Mouse (Mus musculus) bone marrow, adult 2 months (tissue): ENCODE results near the gene Tmem237. TPM values are rescaled to one million over a fixed set of nuclear protein-coding genes. Genes with fewer than 3 reads are reported as not detected.

Experiments used
- H3K27ac ChIP-seq: fragments of 200-500 bp; 2 replicates; pipeline ENCODE4 v1.5.1; 2012; ENCODE audit warnings: low read depth, mild to moderate bottlenecking, control low read depth, inconsistent platforms, low read length; ENCODE audit not compliant: control insufficient read depth, poor library complexity, insufficient read depth
- H3K4me1 ChIP-seq: fragments of 200-500 bp; 2 replicates; pipeline ENCODE4 v1.6.1; 2011; ENCODE audit warnings: low read length; ENCODE audit not compliant: control insufficient read depth, insufficient read depth
- H3K4me3 ChIP-seq: fragments of 200-500 bp; replicated peaks from 2 replicates; pipeline ENCODE3; 2011; ENCODE audit warnings: mild to moderate bottlenecking, low read depth, low read length, control low read depth; ENCODE audit not compliant: control insufficient read depth
- CTCF ChIP-seq: fragments of 200-500 bp; IDR thresholded peaks from 2 replicates; pipeline ENCODE4 v1.5.1; 2011; ENCODE audit warnings: low read length, control low read depth; ENCODE audit not compliant: control insufficient read depth, insufficient read depth
- POLR2A ChIP-seq: fragments of 200-500 bp; IDR thresholded peaks from 2 replicates; pipeline ENCODE4 v1.6.1; 2011; ENCODE audit warnings: low read depth, mild to moderate bottlenecking, control low read depth, low read length, borderline replicate concordance; ENCODE audit not compliant: control insufficient read depth
- WGBS: fragments of 180-500 bp; shearing (Covaris S2); methylation state at CpG from one replicate; pipeline ENCODE4 v1.1.7; 2018; 5-methylcytosine and 5-hydroxymethylcytosine counted together
- polyA plus RNA-seq: library from polyadenylated mRNA; stranded (reverse); fragments of >200 nt; gene quantifications from 2 replicates; pipeline ENCODE4 v1.2.4, GENCODE M21; 2011; ENCODE audit warnings: low replicate concordance; ENCODE audit not compliant: missing spikeins, insufficient read depth, insufficient read length

Tmem237 gene
- polyA plus RNA-seq, result 2.3 TPM in 1 of 2 replicates, not detected in the other

GRCm38 (mm10) chr1:59119720-59120457 is at the start of gene Tmem237:
Tmem237 (minus strand) TSS chr1:59120408.
- under 1% methylated on average over 74 of the region's 74 CpGs for WGBS
- Histone ChIP-seq H3K4me3 (peak within 1 kb of the TSS; percentile 91), H3K4me1 (no peaks in the 10 kb centered on the region), H3K27ac (peak within 1 kb of the TSS; percentile 34; the same call in 1 of the 2 replicates)
- peak; percentile 45; the same call in 1 of the 2 replicates for TF ChIP-seq POLR2A
- TF ChIP-seq CTCF, result no peak

- no peak overlapping the region for H3K4me3 ChIP-seq
- H3K4me1 ChIP-seq, result peaks cover 2% of the 10 kb centered on the region; the same call in 1 of the 2 replicates
- TF ChIP-seq CTCF, result no peak
- no peak for TF ChIP-seq POLR2A
- no peak overlapping the region for H3K27ac ChIP-seq
- 67% methylated on average over 6 of the region's 6 CpGs for WGBS
Measured at GRCm38 (mm10) chr1:59169586-59169985, 49.4 kb upstream of the Tmem237 start.

- H3K4me3 ChIP-seq, result no peak overlapping the region
- WGBS, result 87% methylated on average over 2 of the region's 2 CpGs
- peaks cover 2% of the 10 kb centered on the region; the same call in 1 of the 2 replicates for H3K4me1 ChIP-seq
- H3K27ac ChIP-seq, result no peak overlapping the region
- TF ChIP-seq POLR2A, result no peak
- TF ChIP-seq CTCF, result no peak
Measured at GRCm38 (mm10) chr1:59168556-59168955, 48.3 kb upstream of the Tmem237 start.

GRCm38 (mm10) chr1:59167654-59168425 is 47.6 kb upstream of the Tmem237 start:
- no peak overlapping the region for H3K4me3 ChIP-seq
- TF ChIP-seq CTCF, result no peak
- TF ChIP-seq POLR2A, result no peak
- 82% methylated on average over 4 of the region's 4 CpGs for WGBS
- H3K27ac ChIP-seq, result no peak overlapping the region
- H3K4me1 ChIP-seq, result peaks cover 2% of the 10 kb centered on the region; the same call in 1 of the 2 replicates

- Histone ChIP-seq H3K27ac (no peak overlapping the region), H3K4me3 (no peak overlapping the region), H3K4me1 (no peaks in the 10 kb centered on the region; the same call in 1 of the 2 replicates)
- 92% methylated on average over 9 of the region's 9 CpGs for WGBS
- TF ChIP-seq CTCF (no peak), POLR2A (no peak)
Measured at GRCm38 (mm10) chr1:59166232-59166905, 46.2 kb upstream of the Tmem237 start.

GRCm38 (mm10) chr1:59163918-59164317 is 43.7 kb upstream of the Tmem237 start:
- Histone ChIP-seq H3K4me3 (no peak overlapping the region), H3K4me1 (no peaks in the 10 kb centered on the region), H3K27ac (no peak overlapping the region)
- WGBS, result 89% methylated on average over 5 of the region's 5 CpGs
- TF ChIP-seq POLR2A, result no peak

GRCm38 (mm10) chr1:59163030-59163461 is 42.8 kb upstream of the Tmem237 start, which contains the start of gene Mpp4:
Mpp4 (minus strand) TSS chr1:59163389.
- 7% methylated on average over 12 of the region's 12 CpGs for WGBS
- no peak within 1 kb of the TSS for H3K4me3 ChIP-seq
- H3K4me1 ChIP-seq, result no peaks in the 10 kb centered on the region
- TF ChIP-seq POLR2A, result no peak
- TF ChIP-seq CTCF, result no peak
- H3K27ac ChIP-seq, result no peak within 1 kb of the TSS

GRCm38 (mm10) chr1:59162309-59163024 is 42.3 kb upstream of the Tmem237 start:
- Histone ChIP-seq H3K4me3 (no peak overlapping the region), H3K4me1 (no peaks in the 10 kb centered on the region), H3K27ac (no peak overlapping the region)
- TF ChIP-seq POLR2A (no peak), CTCF (no peak)
- 70% methylated on average over 8 of the region's 8 CpGs for WGBS
